Mouse (Mus musculus): Measurements from ENCODE around the gene B4galt3. TPM values are rescaled to one million over a fixed set of nuclear protein-coding genes. Genes with fewer than 3 reads are reported as not detected.

B4galt3 gene
- total and polyA plus RNA-seq, 2 experiments from 2014 or later = 99.3 to 115 TPM

DNA sequence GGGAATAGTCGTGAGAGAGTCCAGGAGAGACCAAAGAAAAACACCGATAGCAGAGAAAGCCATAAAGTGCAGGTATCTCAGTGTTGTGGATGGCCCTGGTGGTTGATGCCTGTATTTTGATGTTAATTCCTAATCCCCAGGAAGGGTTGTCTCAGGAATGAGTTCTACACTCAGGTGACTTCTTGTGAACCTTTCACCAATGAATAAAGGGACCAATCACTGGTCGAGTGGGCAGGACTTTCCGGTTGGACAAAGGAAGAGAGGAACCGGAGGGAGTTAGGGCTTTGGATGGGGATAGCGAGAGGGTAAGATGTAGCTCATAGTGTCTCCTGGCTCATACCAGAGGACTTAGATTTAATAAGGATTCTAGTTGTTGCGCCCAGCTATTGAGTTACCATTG lies 49.6 kb downstream of the B4galt3 start:
- Histone ChIP-seq H3K9ac (no peak overlapping the region), H3K27ac (ENCODE audit: low read depth, low read length) (no peak overlapping the region), H3K27me3 (ENCODE audit: insufficient read depth, low read length) (no peaks in the 10 kb centered on the region), H3K9me3 (ENCODE audit: low read length) (no peaks in the 10 kb centered on the region), H3K4me3 (ENCODE audit: low read depth, low read length) (no peak overlapping the region), H3K4me1 (ENCODE audit: insufficient read depth) (no peaks in the 10 kb centered on the region), H3K36me3 (ENCODE audit: insufficient read depth) (no peaks in the 10 kb centered on the region), H3K4me2 (ENCODE audit: low read depth) (no peak overlapping the region)
- TF ChIP-seq CTCF (IDR thresholded peaks at IDR 0.05; ENCODE audit: low read depth) = no peak
- DNase-seq (no peak), ATAC-seq (no peak)
- WGBS = 12% methylated on average over 7 of the region's 7 CpGs

DNA sequence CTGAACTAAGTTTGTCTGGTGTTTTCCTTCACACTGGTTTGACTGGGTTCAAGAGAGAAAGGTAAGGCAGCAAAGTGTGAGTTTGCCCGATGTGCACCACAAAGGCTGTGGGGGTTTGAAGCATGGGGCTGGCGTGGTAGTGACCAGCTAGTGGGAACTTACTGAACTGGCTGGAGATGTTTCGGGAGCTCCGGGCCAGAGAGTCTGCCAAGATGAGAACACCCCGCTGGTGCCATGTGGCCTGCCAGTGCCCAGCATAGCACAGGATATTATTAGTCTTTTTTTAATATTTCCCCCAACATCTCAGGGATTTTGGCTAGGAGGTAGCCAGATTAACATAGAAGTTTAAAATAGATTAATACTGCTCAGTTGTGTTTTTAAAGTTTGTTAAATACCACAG lies 50.0 kb downstream of the B4galt3 start:
- no peak overlapping the region for H3K27ac ChIP-seq (ENCODE audit: low read depth, low read length)
- TF ChIP-seq CTCF (IDR thresholded peaks at IDR 0.05; ENCODE audit: low read depth) = no peak
- no peaks in the 10 kb centered on the region for H3K4me1 ChIP-seq (ENCODE audit: insufficient read depth)
- 12% methylated on average over 5 of the region's 5 CpGs for WGBS
- DNase-seq = no peak
- no peak overlapping the region for H3K4me3 ChIP-seq (ENCODE audit: low read depth, low read length)
- ATAC-seq = no peak
- H3K27me3 ChIP-seq (ENCODE audit: insufficient read depth, low read length) = no peaks in the 10 kb centered on the region
- H3K9me3 ChIP-seq (ENCODE audit: low read length) = no peaks in the 10 kb centered on the region
- H3K9ac ChIP-seq = no peak overlapping the region
- no peak overlapping the region for H3K4me2 ChIP-seq (ENCODE audit: low read depth)
- no peaks in the 10 kb centered on the region for H3K36me3 ChIP-seq (ENCODE audit: insufficient read depth)

DNA sequence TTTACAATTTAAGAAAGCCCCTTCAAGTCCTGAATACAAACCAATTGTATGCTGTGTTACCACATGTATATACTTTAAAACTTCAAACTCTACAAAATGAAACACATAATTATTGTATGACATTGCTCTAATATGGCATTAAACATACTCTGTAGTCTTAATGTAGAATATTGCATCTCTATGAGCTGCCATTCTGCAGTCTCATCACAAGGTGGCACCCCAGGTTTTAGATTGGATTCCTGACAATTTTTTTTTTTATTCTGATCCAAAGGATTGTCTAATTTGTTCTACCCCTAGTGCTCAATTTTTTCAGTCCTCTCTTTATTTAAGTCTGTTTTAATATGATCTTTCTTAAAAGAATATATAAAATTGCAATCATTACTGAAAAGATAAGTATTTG lies 51.3 kb downstream of the B4galt3 start:
- H3K4me1 ChIP-seq (ENCODE audit: insufficient read depth) = no peaks in the 10 kb centered on the region
- ATAC-seq = peak; percentile 18; the same call in 1 of the 2 replicates
- H3K27ac ChIP-seq (ENCODE audit: low read depth, low read length) = no peak overlapping the region
- no peaks in the 10 kb centered on the region for H3K27me3 ChIP-seq (ENCODE audit: insufficient read depth, low read length)
- no peak overlapping the region for H3K4me2 ChIP-seq (ENCODE audit: low read depth)
- H3K9me3 ChIP-seq (ENCODE audit: low read length) = no peaks in the 10 kb centered on the region
- H3K9ac ChIP-seq = no peak overlapping the region
- peak; percentile 47 for DNase-seq
- peak; percentile 70 for TF ChIP-seq CTCF (IDR thresholded peaks at IDR 0.05; ENCODE audit: low read depth)
- no peak overlapping the region for H3K4me3 ChIP-seq (ENCODE audit: low read depth, low read length)
- H3K36me3 ChIP-seq (ENCODE audit: insufficient read depth) = no peaks in the 10 kb centered on the region

DNA sequence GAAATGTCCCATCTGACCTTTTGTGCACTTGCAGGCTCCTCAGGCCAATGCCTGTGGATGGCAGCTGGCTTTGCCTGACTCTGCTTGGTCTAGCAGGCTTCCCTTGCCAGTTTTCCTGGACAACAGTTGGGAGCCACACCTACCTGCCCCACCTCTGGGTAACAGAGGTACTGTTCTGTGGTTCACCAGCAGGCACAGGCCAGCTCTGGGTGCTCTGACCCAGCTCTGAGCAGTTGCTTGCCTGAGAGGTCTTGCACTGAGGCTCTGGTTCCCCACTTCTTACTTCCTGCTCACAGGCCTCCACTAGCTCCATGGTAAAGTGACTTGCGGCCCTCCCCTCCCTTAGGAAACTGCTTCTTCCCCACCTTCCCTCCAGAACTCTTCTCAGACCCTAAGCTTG lies 51.9 kb downstream of the B4galt3 start:
- 92% methylated on average over 1 of the region's 1 CpGs for WGBS
- DNase-seq = no peak
- Histone ChIP-seq H3K9me3 (ENCODE audit: low read length) (no peaks in the 10 kb centered on the region), H3K4me3 (ENCODE audit: low read depth, low read length) (no peak overlapping the region), H3K9ac (no peak overlapping the region), H3K27ac (ENCODE audit: low read depth, low read length) (no peak overlapping the region), H3K4me2 (ENCODE audit: low read depth) (no peak overlapping the region), H3K27me3 (ENCODE audit: insufficient read depth, low read length) (no peaks in the 10 kb centered on the region), H3K4me1 (ENCODE audit: insufficient read depth) (no peaks in the 10 kb centered on the region; the same call in 1 of the 2 replicates), H3K36me3 (ENCODE audit: insufficient read depth) (no peaks in the 10 kb centered on the region)
- no peak for ATAC-seq
- TF ChIP-seq CTCF (IDR thresholded peaks at IDR 0.05; ENCODE audit: low read depth) = no peak

DNA sequence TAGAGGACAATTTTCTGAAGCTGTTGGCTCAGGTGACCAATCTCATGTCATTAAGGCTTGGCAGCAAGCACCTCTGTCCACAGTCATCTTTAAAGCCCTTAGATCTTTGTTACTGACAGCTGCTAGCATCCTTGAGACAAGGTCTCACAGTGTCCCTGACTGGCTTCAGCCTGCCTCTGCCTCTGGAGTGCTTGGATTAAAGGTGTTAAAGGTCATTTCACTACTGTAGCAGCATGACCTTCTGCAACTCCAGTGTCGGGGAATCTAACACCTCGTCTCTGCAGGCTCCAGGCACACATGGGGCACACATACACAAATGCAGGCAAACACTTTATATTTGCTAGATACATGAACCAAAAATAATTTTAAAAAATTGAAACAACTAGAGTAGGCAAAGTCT lies 55.4 kb downstream of the B4galt3 start:
- no peak overlapping the region for H3K9ac ChIP-seq
- no peak for TF ChIP-seq CTCF (IDR thresholded peaks at IDR 0.05; ENCODE audit: low read depth)
- WGBS = 88% methylated on average over 2 of the region's 2 CpGs
- H3K9me3 ChIP-seq (ENCODE audit: low read length) = no peaks in the 10 kb centered on the region
- no peaks in the 10 kb centered on the region for H3K27me3 ChIP-seq (ENCODE audit: insufficient read depth, low read length)
- H3K4me1 ChIP-seq (ENCODE audit: insufficient read depth) = peaks cover 16% of the 10 kb centered on the region
- no peak for DNase-seq
- H3K36me3 ChIP-seq (ENCODE audit: insufficient read depth) = no peaks in the 10 kb centered on the region
- H3K27ac ChIP-seq (ENCODE audit: low read depth, low read length) = no peak overlapping the region
- no peak overlapping the region for H3K4me2 ChIP-seq (ENCODE audit: low read depth)
- ATAC-seq = no peak
- no peak overlapping the region for H3K4me3 ChIP-seq (ENCODE audit: low read depth, low read length)

Other genes with a start within 250 kb of the B4galt3 start
- 13.5 and 14.9 TPM in 2 replicates for gene Fcgr3, start 205.4 kb upstream of the B4galt3 start, total RNA-seq (2014; rRNA removed)
- gene Fcgr3, start 205.4 kb upstream of the B4galt3 start, polyA plus RNA-seq (2015; fragmentation: Nextera tagmentation; extraction: Ambion mirVana) = 13.9 and 14.6 TPM in 2 replicates
- 1.7 and 2.4 TPM in 2 replicates for gene Cfap126, start 156.4 kb upstream of the B4galt3 start, total RNA-seq (2014; rRNA removed)
- gene Cfap126, start 156.4 kb upstream of the B4galt3 start, polyA plus RNA-seq (2015; fragmentation: Nextera tagmentation; extraction: Ambion mirVana) = 11.7 and 13.7 TPM in 2 replicates
- 195 and 197 TPM in 2 replicates for gene Sdhc, start 119.7 kb upstream of the B4galt3 start, total RNA-seq (2014; rRNA removed)
- 285 and 302 TPM in 2 replicates for gene Sdhc, start 119.7 kb upstream of the B4galt3 start, polyA plus RNA-seq (2015; fragmentation: Nextera tagmentation; extraction: Ambion mirVana)
- 0.38 TPM in 1 of 2 replicates, not detected in the other for gene Mpz, start 119.6 kb upstream of the B4galt3 start, total RNA-seq (2014; rRNA removed)
- gene Mpz, start 119.6 kb upstream of the B4galt3 start, polyA plus RNA-seq (2015; fragmentation: Nextera tagmentation; extraction: Ambion mirVana) = 0.30 and 0.67 TPM in 2 replicates
- 12.3 and 16.2 TPM in 2 replicates for gene Pcp4l1, start 74.1 kb upstream of the B4galt3 start, total RNA-seq (2014; rRNA removed)
- 31.4 and 33.4 TPM in 2 replicates for gene Pcp4l1, start 74.1 kb upstream of the B4galt3 start, polyA plus RNA-seq (2015; fragmentation: Nextera tagmentation; extraction: Ambion mirVana)
- not detected in 2 replicates for gene Nr1i3, start 56.4 kb upstream of the B4galt3 start, total RNA-seq (2014; rRNA removed)
- 0.16 and 0.19 TPM in 2 replicates for gene Nr1i3, start 56.4 kb upstream of the B4galt3 start, polyA plus RNA-seq (2015; fragmentation: Nextera tagmentation; extraction: Ambion mirVana)
- gene Tomm40l, start 47.8 kb upstream of the B4galt3 start, total RNA-seq (2014; rRNA removed) = 46.5 and 62.7 TPM in 2 replicates
- 39.8 and 41.7 TPM in 2 replicates for gene Tomm40l, start 47.8 kb upstream of the B4galt3 start, polyA plus RNA-seq (2015; fragmentation: Nextera tagmentation; extraction: Ambion mirVana)
- 0.92 and 2.0 TPM in 2 replicates for gene Apoa2, start 45.3 kb upstream of the B4galt3 start, total RNA-seq (2014; rRNA removed)
- gene Apoa2, start 45.3 kb upstream of the B4galt3 start, polyA plus RNA-seq (2015; fragmentation: Nextera tagmentation; extraction: Ambion mirVana) = 2.7 and 4.0 TPM in 2 replicates
- 7.6 and 11.2 TPM in 2 replicates for gene Fcer1g, start 36.0 kb upstream of the B4galt3 start, total RNA-seq (2014; rRNA removed)
- 33.2 and 37.9 TPM in 2 replicates for gene Fcer1g, start 36.0 kb upstream of the B4galt3 start, polyA plus RNA-seq (2015; fragmentation: Nextera tagmentation; extraction: Ambion mirVana)
- gene Adamts4, start 19.9 kb upstream of the B4galt3 start, total RNA-seq (2014; rRNA removed) = 4.5 and 5.9 TPM in 2 replicates
- 2.6 and 5.6 TPM in 2 replicates for gene Adamts4, start 19.9 kb upstream of the B4galt3 start, polyA plus RNA-seq (2015; fragmentation: Nextera tagmentation; extraction: Ambion mirVana)
- 203 and 270 TPM in 2 replicates for gene Ndufs2, start 18.9 kb upstream of the B4galt3 start, total RNA-seq (2014; rRNA removed)
- gene Ndufs2, start 18.9 kb upstream of the B4galt3 start, polyA plus RNA-seq (2015; fragmentation: Nextera tagmentation; extraction: Ambion mirVana) = 219 and 243 TPM in 2 replicates
- 26.6 and 30.6 TPM in 2 replicates for gene Ppox, start 10.9 kb downstream of the B4galt3 start, total RNA-seq (2014; rRNA removed)
- gene Ppox, start 10.9 kb downstream of the B4galt3 start, polyA plus RNA-seq (2015; fragmentation: Nextera tagmentation; extraction: Ambion mirVana) = 21.1 and 23.3 TPM in 2 replicates
- gene Usp21, start 17.7 kb downstream of the B4galt3 start, total RNA-seq (2014; rRNA removed) = 56.8 and 66.5 TPM in 2 replicates
- gene Usp21, start 17.7 kb downstream of the B4galt3 start, polyA plus RNA-seq (2015; fragmentation: Nextera tagmentation; extraction: Ambion mirVana) = 66.4 and 80.4 TPM in 2 replicates
- 96.6 and 123 TPM in 2 replicates for gene Ufc1, start 24.7 kb downstream of the B4galt3 start, total RNA-seq (2014; rRNA removed)
- 133 and 150 TPM in 2 replicates for gene Ufc1, start 24.7 kb downstream of the B4galt3 start, polyA plus RNA-seq (2015; fragmentation: Nextera tagmentation; extraction: Ambion mirVana)
- gene Dedd, start 58.8 kb downstream of the B4galt3 start, total RNA-seq (2014; rRNA removed) = 22.5 and 31.1 TPM in 2 replicates
- 42.2 and 44.6 TPM in 2 replicates for gene Dedd, start 58.8 kb downstream of the B4galt3 start, polyA plus RNA-seq (2015; fragmentation: Nextera tagmentation; extraction: Ambion mirVana)
- 44.9 and 47.6 TPM in 2 replicates for gene Nit1, start 75.3 kb downstream of the B4galt3 start, total RNA-seq (2014; rRNA removed)
- gene Nit1, start 75.3 kb downstream of the B4galt3 start, polyA plus RNA-seq (2015; fragmentation: Nextera tagmentation; extraction: Ambion mirVana) = 42.1 and 48.1 TPM in 2 replicates
- gene Pfdn2, start 75.3 kb downstream of the B4galt3 start, total RNA-seq (2014; rRNA removed) = 18.2 and 27.0 TPM in 2 replicates
- gene Pfdn2, start 75.3 kb downstream of the B4galt3 start, polyA plus RNA-seq (2015; fragmentation: Nextera tagmentation; extraction: Ambion mirVana) = 143 and 146 TPM in 2 replicates
- 4.3 and 5.0 TPM in 2 replicates for gene Klhdc9, start 90.5 kb downstream of the B4galt3 start, total RNA-seq (2014; rRNA removed)
- gene Klhdc9, start 90.5 kb downstream of the B4galt3 start, polyA plus RNA-seq (2015; fragmentation: Nextera tagmentation; extraction: Ambion mirVana) = 5.1 and 6.9 TPM in 2 replicates
- 1.0 and 2.0 TPM in 2 replicates for gene Nectin4, start 99.8 kb downstream of the B4galt3 start, total RNA-seq (2014; rRNA removed)
- gene Nectin4, start 99.8 kb downstream of the B4galt3 start, polyA plus RNA-seq (2015; fragmentation: Nextera tagmentation; extraction: Ambion mirVana) = 1.3 and 1.8 TPM in 2 replicates
- gene Arhgap30, start 118.6 kb downstream of the B4galt3 start, total RNA-seq (2014; rRNA removed) = 0.69 and 0.81 TPM in 2 replicates
- 0.53 and 0.65 TPM in 2 replicates for gene Arhgap30, start 118.6 kb downstream of the B4galt3 start, polyA plus RNA-seq (2015; fragmentation: Nextera tagmentation; extraction: Ambion mirVana)
- 168 and 183 TPM in 2 replicates for gene Usf1, start 141.0 kb downstream of the B4galt3 start, total RNA-seq (2014; rRNA removed)
- 198 and 200 TPM in 2 replicates for gene Usf1, start 141.0 kb downstream of the B4galt3 start, polyA plus RNA-seq (2015; fragmentation: Nextera tagmentation; extraction: Ambion mirVana)
- 1.3 and 2.0 TPM in 2 replicates for gene Tstd1, start 148.5 kb downstream of the B4galt3 start, total RNA-seq (2014; rRNA removed)
- gene Tstd1, start 148.5 kb downstream of the B4galt3 start, polyA plus RNA-seq (2015; fragmentation: Nextera tagmentation; extraction: Ambion mirVana) = 1.9 and 3.1 TPM in 2 replicates
- gene F11r, start 167.2 kb downstream of the B4galt3 start, total RNA-seq (2014; rRNA removed) = 3.6 and 6.2 TPM in 2 replicates
- gene F11r, start 167.2 kb downstream of the B4galt3 start, polyA plus RNA-seq (2015; fragmentation: Nextera tagmentation; extraction: Ambion mirVana) = 4.6 and 7.8 TPM in 2 replicates
- 12.2 and 13.4 TPM in 2 replicates for gene Alyref2, start 233.2 kb downstream of the B4galt3 start, total RNA-seq (2014; rRNA removed)
- gene Alyref2, start 233.2 kb downstream of the B4galt3 start, polyA plus RNA-seq (2015; fragmentation: Nextera tagmentation; extraction: Ambion mirVana) = 17.5 and 20.8 TPM in 2 replicates

Data from forebrain, postnatal 0 days (tissue).